Mouse (Mus musculus) ES-Bruce4 (cell line): ENCODE measurements around the gene Aip.

ENCODE experiments used
- CTCF ChIP-seq: IDR thresholded peaks from one replicate; pipeline ENCODE4 v1.8.1; 2011; ENCODE audit warnings: low read depth, low read length
- EP300 ChIP-seq: IDR thresholded peaks from 2 replicates; pipeline ENCODE4 v1.6.1; 2011; ENCODE audit warnings: low read depth, low read length; ENCODE audit not compliant: insufficient read depth
- POLR2A ChIP-seq: IDR thresholded peaks from one replicate; pipeline ENCODE4 v1.8.1; 2011; ENCODE audit warnings: low read length; ENCODE audit not compliant: insufficient read depth

DNA sequence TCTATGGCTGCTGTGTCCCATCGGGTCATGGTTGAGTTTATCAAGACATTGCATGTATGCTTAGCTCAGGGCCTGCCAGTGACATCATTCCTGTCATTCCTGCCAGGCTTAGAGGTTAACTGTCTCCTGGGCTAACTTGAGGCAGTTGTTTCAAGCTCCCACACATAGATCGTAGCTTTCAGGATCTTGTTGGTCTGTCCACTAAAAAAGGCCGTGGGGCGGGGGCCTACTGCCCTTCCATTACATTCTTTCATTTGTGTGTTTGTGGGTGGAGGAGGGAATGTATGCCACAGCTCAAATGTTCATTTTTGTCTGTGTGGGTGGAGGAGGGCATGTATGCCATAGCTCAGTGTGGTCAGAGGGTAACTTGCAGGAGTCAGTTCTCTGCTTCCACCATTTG lies 4.4 kb upstream of the Aip start:
- TF ChIP-seq CTCF (no peak), POLR2A (no peak), EP300 (no peak)
